Mouse (Mus musculus): ENCODE data around the gene Gsx1. TPM values are rescaled to one million over a fixed set of nuclear protein-coding genes. Genes with fewer than 3 reads are reported as not detected.

Gsx1 gene
- not detected for polyA plus RNA-seq (2017; shearing (Covaris generic))

DNA sequence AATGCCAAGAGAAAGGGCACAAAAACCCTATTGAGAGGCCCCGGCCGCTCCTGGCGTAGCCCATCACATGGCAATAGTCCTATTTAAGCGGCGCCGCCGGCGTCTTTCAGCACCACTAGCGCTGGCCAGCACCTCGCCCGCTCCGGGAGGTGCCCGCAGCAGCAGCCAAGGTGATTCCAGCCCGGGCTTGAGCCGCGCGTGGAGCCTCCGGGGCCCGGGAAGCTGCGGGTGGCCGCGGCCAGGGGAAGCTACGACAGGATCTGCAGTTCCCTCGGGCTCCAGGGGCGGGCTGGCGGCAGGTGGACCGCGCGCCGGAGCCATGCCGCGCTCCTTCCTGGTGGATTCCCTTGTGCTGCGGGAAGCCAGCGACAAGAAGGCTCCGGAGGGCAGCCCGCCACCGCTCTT, at the start of gene Gsx1:
Gene Gsx1, plus strand, starts transcription at position 126 of the 405 bp plus-strand sequence.
- ATAC-seq, result peak; percentile 40

DNA sequence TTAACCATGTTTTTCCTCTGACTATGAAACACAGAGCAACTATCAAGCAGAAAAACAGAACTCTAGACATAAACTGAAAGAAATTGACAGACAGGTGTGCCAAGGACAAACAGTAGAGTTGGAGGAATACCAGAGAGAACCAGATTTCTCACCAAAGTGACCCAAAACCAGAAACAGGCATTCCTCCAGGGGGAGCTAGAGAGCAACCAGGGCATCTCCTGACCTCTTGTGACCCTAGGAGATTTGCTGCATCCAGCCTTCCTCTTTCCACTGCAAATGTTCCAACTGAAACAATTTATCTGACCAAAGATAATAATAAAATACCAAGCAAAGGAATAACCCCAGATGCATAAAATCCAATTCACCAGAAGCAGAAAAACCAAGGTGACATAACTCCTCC, 41.2 kb upstream of the Gsx1 start:
- no peak for ATAC-seq

DNA sequence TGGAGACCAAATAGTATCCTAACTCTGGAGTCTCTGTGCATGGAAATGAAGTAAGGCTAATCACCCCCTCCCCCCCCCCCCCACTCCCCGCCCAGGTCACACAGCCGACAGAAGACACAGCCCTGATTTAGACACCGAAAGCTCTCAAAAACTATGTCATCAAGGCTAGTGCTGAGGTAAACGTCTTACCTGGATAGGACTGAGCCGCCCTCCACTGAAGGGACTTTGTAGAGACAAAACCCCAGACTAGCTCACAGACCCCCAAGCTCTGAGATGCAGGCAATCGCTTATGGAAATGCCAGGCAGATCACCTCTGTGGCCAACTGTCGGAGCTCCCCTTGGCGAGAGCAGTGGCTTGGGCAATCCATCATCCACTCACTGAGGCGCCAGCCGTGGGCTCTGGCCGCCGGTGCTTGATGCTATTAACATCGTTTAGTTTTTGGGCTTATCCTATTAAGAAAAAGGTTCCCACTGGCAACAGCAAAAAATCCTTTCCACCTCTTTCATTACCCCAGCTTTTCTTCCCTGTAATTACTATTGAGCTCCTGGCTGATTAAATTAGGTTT, 33.6 kb upstream of the Gsx1 start:
- no peak for ATAC-seq

DNA sequence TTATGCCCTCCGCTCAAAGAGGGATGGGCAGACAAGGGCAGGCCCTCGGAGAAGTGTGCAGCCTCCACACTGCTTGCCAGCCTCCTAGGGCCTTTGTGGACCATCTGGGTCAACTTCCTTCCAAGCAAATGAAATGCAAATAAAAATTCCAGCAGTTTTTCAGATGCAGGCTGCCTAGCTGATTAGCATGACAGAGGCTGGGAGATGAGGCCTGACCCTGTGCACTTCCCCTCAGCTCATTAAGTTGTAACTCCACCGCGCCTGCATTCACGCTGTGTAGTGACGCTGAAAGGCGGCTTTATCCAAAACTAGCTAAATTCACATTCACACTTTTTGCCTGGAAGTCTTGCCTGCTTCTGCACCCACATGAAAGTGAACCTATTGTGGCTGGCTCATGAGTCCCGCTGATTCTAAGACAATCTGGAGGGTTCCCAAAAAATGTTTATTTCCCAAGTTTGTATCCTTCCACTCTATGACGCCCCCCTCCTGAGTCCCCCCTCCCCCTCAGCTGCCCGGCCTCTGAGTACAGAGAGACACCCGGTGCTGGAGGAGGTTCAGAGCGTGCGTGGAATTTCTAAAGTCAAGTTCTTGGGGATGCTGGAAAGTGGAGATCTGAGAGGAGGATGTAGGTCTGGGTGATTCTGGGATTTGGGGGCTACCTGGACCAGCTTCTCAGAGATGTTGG, 32.9 kb upstream of the Gsx1 start:
- no peak for ATAC-seq

DNA sequence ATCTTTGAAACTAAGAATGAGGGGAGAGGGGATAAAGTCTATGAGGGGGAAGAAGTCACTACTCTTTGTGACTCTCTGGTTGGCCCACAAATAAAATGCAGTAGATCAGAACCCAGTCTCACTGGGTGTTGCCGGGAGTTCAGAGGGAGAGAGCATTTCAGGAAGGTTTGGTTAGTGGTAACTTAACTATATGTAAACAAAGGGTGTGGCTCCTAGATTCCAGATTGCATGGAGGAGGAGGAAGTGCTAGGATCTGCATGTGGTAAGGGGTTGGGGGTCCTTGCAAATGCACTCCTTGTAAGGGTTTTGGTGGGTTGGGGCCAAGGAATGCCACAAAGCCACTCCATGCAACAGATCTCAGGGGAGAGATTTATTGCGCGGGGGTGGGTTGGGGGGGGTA, 32.1 kb upstream of the Gsx1 start:
- no peak for ATAC-seq

DNA sequence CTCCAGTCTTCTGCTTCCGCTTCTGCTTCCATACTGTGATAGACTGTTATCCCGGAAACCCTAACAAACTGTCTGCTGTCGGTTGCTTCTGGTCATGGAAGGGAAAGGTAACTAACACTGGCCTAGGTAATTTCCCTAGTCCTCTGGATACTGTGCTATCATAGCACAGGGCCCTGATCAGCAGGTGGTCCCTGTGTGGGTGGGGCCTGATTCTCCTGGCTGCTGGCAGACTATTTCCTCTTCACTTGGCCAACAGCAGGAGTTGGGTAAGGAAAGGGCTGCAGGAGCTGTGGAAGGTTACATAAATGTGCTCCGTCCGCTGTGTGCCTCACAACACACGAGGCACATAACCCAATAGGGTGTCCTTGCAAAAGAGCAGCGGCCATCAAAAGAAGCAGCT, 31.1 kb upstream of the Gsx1 start:
- no peak for ATAC-seq

DNA sequence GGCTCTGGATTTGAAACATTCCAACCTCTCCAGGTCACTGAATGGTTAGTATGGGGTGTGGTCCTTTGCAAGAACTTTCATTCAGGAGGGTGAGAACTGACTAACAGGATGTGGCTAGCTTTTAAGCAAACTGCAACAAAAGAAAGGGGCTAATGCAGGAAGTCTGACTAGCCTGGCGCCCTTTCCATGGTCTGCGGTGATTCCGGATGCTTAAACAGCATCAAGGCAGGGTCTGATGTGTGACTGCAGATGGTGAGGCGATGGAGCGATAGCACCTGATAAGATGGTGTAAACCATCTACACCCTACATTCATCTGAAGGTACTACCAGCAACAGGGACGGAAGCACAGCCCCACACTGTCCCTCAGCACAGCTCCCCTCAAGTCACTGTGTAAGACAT, 29.2 kb upstream of the Gsx1 start:
- peak; percentile 37 for ATAC-seq

DNA sequence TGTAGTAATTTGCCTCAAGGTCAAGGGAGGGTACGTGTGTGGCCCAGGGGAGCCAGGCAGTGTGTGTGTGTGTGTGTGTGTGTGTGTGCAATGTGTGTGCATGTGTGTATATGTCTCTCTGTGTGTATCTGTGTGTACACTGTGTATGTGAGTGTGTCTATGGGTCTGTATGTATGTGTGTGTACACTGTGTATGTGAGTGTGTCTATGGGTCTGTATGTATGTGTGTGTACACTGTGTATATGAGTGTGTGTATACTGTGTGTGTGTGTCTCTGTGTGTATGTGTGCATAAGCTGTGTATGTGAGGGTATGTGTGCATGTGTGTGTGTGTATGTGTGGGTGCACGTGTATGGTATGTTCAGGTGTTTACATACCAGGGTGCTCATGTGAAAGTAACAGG, 28.7 kb upstream of the Gsx1 start:
- ATAC-seq, result no peak

DNA sequence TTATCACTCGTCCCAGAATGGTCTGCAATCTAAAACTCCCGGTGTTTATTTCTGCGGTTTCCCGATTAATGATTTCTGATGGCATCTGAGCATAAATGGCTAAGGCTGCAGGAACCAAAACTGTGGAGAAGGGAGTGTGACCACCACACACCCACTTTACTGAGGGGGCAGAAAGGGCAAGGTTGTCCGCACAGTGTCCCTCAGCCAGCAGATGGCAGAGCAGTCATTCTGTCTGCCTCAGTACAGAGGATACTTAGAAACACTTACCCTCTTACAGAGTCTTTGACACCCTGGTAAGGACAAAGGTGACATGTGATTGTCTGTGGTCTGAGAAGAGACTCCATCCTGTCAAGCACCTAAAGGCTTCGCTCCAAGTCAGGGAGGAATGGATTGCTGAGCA, 23.4 kb upstream of the Gsx1 start:
- no peak for ATAC-seq

DNA sequence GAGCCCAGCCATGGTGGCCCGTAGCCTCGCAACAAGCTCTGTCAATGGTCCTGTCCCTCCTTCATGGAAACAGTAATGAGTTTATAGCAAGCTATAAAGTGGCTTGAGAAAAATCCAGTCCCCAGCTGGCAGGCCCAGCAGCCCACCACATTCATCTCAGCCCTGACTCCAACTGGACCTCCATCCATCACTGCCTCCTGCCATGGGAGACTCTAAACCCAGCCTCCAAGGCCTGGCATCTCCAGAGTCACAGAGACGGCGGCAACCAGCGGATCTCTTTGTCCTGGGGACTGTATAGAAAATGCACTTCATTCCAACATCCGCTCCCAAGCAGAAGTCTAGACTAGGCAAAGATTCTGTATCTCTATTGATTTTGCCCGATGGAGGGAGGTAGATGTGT, 18.4 kb upstream of the Gsx1 start:
- no peak for ATAC-seq

DNA sequence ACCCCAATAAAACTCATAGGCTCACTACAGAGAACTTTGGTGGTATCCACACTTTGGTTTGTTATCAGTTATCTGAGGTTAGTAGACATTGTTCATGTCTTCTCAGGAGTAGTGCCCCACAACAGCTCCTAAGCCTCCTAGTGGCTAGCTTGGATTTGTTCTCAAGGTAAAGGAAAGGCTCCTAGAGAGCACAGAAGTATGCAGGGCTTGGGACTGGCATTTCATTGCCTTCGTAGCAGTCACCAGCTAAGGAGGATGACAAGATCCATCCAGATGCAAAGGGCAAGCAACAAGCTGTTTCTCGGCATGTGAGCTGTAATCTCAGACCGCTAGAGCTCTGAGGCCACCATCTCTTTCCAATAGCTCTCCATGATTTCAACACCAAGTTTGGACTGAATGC, 14.4 kb upstream of the Gsx1 start:
- no peak for ATAC-seq

DNA sequence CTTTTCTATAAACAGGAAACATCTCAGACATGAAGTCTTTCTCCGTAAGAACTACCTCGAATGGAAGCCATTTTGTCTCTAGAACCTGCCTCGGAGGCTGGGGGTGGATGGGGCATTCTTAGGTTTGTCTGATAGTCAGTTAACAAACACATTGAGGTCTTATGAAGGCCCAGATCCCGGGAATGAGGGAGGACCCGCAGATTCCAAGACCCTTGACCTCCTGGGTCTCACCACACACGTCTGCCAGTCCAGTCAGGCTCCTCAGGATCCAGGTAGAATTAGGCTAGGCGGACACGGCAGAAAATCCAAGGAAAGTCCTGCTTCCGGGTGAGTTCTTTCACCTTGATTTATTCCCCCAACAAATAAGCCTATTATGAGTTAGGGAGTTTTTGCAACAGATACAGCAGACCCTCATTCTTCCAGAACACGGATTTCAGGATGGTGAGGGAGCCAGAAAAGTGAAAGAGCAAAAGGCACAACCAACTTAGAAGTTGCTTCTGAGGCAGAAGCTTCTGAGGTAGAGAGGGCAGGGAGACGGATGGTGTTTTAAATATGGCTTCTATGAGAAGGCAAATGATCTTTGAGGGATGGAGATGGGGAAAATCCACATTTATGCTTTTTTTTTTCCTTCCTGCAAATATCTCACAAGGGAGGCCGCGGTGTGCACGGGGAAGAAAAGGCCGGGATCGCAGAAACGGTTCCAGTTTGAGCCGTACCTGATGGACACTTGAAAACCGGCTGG, 3.2 kb upstream of the Gsx1 start:
- ATAC-seq, result no peak

DNA sequence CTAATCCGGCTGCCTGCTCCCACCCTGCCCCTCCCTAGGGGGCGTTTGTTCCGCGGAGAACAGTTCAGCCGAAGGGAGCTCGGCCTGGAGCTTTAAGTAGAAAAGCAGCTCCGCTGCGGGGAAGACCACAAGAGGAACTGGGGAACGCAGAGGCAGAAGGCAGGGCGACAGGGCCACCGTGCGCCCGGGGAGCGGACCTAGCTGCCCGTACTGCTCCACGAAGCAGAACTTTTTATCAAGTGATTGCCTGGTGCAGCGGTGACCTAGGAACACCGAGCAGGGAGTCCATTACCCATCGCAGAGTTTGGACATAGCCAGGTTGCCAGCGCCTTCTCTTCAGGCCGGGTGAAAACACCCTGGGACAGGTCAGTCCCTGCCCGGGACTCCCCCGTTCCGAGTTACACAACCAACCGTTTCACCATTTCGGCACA, 2.5 kb upstream of the Gsx1 start:
- no peak for ATAC-seq

DNA sequence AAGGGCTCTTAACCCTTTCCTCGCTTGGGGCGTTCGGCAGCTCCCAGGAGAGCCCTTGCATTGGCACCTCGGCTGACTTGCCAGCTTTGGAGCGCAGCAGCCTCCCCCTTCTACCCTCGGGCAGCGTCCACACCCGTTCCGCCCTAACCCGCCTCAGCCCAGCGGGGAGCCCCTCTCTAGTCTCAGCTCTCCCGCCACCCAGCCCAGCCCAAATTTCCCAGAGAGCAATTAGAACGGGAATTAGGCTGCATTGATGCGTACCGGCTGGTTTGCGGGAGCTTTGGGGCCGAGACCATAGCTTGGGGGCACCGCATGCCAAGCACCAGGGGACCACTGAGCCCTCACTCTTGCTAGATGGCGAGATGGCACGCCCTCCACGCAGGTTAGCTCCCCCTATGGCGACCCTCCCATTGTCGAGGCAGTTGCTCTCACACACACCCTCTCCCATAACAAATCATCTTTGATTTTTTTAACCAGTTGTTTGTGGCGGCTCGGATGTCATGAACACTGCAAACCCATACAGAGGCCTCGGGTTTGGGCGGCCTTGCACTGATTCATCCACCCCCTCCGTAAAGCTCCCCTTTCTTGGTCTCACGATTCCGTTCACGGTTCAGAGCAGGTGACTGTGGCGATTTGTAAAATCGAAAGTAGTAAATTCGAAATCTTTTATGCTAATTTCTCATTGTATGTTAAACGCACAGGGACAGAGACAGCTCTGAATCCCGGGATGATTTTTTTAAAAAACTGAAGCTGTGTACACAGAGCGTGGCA, 1.5 kb upstream of the Gsx1 start:
- peak; percentile 36 for ATAC-seq

DNA sequence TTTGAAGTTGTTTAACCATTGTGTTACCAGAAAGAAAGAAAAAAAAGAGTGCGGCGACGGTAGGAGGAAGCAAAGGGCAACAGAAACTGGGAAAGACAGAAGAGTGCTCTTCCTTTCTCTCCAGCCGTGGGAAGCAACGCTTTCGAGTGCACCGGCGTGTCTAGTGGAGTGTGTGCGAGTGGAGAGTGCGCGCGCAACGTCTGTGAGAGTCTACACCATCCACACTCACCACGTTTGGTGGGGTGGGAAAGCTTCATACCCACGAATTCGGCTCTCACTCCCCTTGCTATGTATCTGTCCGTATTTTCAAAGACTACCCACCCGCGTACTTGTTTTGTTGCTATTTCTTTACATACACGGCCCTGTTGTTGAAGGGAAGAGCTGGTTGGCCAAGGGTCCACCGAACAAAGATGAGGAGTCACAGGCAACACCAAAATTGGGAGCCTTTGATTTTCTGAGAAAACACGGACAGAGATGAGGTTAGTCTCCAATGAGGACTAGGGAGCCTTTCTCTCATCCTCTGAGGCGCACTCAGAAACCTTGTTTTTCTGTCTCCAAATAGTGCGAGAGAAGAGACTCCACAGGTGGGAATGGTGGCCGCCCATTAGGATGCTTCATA, 835 bp upstream of the Gsx1 start:
- no peak for ATAC-seq

DNA sequence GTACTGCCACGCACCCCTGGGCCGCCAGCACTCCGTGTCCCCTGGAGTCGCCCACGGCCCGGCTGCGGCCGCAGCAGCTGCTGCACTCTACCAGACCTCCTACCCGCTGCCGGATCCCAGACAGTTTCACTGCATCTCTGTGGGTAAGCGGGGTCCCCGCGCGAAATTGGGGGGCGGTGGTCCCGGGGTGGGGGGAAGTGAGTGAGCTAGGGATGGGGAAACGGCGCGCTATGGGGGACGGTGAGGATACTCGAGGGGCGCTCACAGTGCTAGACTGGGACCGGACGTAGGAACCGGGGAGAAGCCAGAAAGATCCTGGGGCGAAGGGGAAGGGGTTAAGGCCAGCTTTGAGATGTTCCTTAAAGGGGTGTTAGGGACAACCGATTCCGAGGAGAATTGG, 660 bp downstream of the Gsx1 start:
- ATAC-seq, result no peak

DNA sequence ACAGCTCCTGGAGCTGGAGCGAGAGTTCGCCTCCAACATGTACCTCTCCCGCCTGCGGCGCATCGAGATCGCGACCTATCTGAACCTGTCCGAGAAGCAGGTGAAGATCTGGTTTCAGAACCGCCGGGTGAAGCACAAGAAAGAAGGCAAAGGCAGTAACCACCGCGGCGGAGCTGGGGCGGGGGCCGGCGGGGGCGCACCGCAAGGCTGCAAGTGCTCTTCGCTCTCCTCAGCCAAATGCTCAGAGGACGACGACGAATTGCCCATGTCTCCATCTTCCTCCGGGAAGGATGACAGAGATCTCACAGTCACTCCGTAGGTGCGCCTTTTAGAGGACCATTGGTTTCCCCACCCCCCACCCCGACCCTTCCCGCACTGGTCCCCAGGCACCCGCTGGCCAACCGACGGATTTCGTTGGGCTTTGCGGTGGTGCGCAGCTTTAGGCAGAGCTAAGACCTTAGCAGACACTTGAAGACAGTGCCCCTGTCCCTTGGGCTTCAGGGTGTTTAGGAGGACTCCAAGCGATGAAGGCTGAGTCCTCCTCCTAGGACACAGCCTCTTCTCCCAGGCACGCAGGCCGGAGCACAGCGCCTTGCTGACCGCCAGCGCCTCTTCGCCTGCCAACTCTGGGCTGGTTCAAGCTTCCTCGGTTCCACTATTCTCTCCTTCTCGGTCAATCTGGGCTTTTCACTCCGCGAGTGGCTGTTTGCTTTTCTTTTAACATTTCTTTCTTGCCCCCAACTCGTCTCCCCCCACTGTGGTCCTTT, 1.5 kb downstream of the Gsx1 start:
- no peak for ATAC-seq

DNA sequence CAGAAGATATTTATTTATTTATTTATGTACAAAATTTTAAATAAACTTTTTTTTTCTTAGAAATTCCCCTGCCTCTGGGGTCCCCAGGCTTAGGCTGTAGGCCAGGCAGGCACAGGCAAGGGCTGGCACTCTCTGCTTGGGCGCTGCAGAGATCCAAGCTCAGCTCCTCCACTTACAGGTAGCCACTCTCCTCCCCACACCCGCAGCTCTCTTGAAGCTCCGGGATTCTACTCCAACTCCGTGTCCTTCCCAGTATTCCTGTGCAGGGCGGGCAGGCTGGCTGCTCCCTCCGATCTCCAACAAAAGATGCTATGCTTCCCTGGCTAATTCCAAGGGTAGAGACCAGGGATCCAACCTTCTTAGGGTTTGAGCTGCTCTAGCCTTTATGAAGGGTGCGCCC, 2.4 kb downstream of the Gsx1 start:
- no peak for ATAC-seq

DNA sequence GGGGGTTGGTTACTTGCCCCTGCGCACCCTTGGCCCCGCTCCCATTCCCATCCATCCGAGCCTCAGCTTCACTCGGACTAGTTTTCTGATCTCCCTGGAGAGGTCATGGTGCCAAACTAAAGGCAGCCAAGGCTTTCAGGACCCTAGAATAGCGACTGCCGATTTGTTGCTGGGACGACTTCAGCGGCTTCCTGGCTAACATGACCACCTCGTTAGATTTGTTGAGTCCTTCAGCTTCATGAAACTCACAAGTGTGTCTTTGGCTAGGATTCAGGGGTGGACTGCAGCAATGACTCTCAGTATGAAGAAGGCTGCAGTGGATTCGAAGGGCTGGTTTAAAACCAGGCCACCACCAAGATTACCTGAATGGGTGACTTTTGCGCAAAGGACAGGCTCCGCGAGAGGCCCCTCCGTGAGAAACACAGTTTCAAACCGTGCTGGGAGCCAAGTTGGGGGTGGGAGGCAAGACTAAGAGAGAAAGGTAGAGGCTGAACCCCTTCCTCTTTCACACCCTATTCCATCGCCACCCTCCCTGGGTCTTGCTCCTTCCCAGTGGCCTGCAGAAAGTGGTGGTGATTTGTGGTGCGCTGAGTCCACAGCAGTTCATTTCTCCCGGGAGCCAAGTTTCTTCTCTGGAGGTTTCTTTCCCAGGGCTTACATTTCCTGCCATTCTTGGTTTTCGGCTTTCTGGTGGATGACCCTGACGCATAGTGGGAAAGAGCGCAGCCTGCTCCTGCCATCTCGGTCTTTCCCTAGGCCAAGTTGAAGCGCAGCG, 3.5 kb downstream of the Gsx1 start:
- no peak for ATAC-seq

DNA sequence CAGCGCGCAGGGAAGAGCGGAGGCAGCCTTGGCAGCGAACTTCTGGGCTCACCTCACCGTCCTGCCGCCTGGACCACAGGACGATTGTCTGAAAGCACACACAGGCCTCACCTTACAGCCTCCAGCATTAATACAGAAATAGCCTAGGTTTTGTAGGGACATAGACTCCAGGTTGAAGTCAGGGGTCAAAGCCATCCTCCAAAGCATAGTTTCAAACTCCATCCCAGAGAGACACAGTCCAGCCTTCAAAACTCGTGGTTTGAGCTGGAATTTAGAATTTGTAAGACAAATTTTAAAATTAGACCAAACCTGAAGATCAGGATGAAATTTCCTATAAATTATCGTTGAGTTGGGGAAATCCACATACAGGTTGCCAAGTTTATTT, 4.1 kb downstream of the Gsx1 start:
- ATAC-seq, result no peak

DNA sequence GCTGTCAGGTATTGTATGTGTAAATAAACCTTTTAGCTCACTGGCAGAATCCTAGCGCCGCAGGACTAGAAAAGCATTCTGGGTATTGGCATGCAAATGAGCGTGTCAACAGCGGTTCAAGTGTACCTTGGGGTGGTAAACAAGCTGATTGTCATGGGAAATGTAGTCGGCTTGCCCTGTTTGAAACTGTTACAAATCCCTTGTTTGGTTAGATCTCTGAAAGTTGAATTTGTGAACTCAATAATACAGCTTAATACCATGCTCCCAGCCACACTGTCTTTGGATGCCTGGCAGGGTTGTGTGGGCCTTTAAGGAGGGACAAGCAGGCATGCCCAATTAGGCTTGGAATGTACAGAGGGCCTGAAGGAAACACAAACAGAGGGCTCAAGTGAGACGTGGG, 16.4 kb downstream of the Gsx1 start:
- no peak for ATAC-seq
